Mouse (Mus musculus) testis, adult 2 months (tissue): ENCODE data around the gene Abi3.

Experiments used
- CTCF ChIP-seq: fragments of 200-500 bp; IDR thresholded peaks from 2 replicates; pipeline ENCODE4 v1.5.1; 2012; ENCODE audit warnings: low read depth, mild to moderate bottlenecking, inconsistent platforms, low read length, moderate library complexity; ENCODE audit not compliant: control insufficient read depth, insufficient read depth, insufficient replicate concordance
- POLR2A ChIP-seq: fragments of 200-500 bp; IDR thresholded peaks from 2 replicates; pipeline ENCODE4 v1.6.1; 2012; ENCODE audit warnings: low read depth, mild to moderate bottlenecking, inconsistent platforms, low read length, moderate library complexity; ENCODE audit not compliant: control insufficient read depth

- TF ChIP-seq CTCF, result no peak
- no peak for TF ChIP-seq POLR2A
Measured at GRCm38 (mm10) chr11:95869918-95870470, 27.7 kb upstream of the Abi3 start.
